Mouse (Mus musculus) testis, postnatal 10 days (tissue): ENCODE results near the gene Spag8.
A peak's percentile ranks its signal among the peaks of the same experiment; 100 is the strongest.

Experiments
- DNase-seq: peaks from one replicate; pipeline ENCODE4 v3.0.0; 2021; ENCODE audit warnings: low spot score

Gene Spag8

GRCm38 (mm10) chr4:43653161-43654015, at the start of gene Spag8:
TSS of gene Spag8 (minus strand) at chr4:43653594.
- no peak for DNase-seq

DNA sequence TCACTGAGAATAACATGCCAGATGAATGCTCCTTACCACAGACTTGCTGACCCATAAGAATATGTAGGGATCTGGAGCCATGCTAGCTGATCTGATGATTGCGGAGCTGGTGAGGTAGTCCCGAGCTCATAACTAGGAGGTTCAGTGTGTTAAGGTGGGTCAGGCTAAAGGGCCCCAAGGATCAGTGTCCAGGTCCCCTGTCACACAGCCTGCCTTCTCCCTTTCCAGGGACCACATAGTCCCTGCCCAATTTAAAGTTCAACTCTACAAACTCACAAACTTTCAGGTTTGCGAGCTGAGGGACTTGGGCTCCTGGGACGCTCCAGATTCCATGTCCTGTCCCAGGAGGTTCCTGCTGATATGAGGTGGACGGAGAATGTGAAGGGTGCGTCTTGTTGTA, 47.3 kb upstream of the Spag8 start, which contains the start of gene Olfr70:
Gene Olfr70 (minus strand): TSS at position 101 of the 400 bp plus-strand sequence.
- DNase-seq = no peak

- no peak for DNase-seq
Measured at GRCm38 (mm10) chr4:43696561-43696960, 43.2 kb upstream of the Spag8 start.

DNA sequence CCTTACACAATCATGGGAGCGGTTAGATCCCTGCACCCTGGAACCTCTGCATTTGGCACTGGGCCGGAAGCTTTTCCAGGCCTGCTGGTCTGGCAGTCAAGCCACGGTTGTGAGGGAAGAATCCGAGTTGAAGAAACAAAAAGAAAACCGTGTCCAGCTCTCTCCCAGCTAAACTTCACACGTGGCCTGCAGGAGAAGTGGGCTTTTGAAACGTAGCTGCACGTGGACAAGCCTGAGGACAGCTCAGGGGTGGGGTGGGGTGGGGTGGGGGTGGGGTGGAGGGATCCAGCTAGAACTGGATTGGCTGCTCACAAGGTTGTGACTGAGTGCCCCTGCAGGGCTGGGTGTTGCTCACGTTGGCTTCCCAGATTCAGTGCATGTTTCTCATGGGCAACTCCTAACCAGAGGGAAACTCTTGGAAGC, 41.9 kb upstream of the Spag8 start:
- DNase-seq = no peak

DNA sequence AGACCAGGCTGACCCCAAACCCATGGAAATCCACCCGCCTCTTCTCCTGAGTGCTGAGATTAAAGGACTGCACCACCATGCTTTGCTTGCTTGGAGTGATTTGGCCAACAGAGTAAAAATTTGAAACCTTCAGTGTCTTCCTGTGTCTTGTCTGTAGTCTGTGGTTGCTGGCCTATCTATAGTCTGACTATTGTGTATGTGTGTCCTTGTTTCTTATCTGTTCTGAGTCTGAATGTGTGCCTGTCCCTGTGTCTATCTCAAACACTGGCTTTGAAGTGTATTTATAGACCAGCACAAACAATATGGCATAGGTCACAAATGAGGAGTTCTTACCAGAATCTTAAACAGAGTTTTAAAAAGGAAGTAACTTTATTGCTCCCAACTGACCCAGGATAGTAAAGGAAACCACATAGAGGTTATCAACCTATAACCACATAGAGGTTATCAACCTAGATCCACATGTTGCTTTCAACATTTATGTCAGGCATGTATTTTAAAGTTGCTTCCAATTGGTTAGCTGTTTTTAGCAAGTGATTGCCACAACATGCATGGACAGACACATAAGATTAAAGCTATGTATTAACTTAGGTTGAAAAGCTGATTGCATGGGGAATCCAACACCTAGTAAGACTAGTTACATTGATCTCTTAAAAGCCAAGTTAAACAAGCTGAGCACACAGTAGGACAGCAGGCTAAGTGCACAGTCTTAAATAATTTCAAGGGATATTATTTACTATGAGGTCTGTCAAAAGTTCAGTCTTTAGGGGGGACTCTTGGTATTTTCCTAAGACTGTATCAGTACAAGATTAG, 41.2 kb upstream of the Spag8 start:
- no peak for DNase-seq

DNA sequence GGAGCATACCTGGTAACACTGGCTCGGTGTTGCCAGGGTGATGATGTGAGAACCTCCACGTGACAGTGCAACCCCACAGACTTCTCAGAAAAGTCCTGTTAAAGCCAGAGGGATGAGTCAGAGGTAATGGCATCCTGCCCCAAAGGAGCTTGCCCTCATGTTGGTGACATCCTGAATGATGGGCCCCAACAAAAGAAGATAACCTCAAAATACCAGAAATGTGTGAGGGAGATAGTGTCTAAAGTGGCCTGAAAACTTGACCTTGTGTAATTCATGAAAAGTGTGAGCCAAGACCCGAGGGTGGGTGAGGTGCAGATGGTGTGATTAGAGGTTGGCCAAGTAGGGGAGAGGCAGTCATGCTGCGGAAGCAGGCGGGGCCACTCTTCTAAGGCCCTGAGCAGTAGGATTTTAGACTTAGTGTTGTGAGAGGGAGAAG, 40.4 kb upstream of the Spag8 start:
- no peak for DNase-seq

- DNase-seq = no peak
Measured at GRCm38 (mm10) chr4:43691026-43691425, 37.6 kb upstream of the Spag8 start.

DNA sequence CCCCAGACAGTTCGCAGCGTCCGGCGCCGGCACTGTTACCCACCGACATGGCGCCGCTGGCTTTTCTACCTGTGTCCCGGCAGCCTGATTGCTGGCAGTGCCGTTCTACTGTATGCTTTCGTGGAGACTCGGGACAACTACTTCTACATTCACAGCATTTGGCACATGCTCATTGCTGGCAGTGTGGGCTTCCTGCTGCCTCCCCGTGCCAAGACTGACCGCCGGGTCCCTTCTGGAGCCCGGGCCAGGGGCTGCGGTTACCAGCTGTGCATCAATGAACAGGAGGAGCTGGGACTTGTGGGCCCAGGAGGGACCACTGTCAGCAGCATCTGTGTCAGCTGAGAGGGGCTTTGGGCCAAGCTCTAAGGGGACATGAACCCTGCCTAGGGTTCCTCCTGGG, 36.6 kb upstream of the Spag8 start:
- DNase-seq = no peak

GRCm38 (mm10) chr4:43679416-43680043, 26.1 kb upstream of the Spag8 start:
- DNase-seq = no peak

- no peak for DNase-seq
Measured at GRCm38 (mm10) chr4:43678541-43678940, 25.1 kb upstream of the Spag8 start.

DNA sequence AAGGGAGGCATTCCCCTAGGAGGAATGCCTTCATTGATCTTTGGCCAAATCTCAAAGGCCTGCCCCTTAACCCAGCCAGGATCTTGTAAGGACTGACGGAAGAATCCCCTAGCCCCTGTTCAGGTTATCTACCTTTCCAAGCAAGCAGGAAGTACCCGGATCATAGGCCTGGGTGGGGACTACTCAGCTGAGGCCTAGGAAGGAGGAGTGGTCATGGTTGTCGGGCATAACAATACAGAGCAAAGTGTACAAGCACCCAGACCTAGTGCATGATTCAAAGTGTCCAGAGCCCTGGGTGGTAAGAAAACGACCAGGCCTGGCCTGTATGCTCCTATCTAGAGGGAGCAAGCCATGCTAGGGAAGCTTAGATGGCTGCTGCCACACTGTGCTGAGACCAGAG, 22.2 kb upstream of the Spag8 start:
- DNase-seq = no peak

DNA sequence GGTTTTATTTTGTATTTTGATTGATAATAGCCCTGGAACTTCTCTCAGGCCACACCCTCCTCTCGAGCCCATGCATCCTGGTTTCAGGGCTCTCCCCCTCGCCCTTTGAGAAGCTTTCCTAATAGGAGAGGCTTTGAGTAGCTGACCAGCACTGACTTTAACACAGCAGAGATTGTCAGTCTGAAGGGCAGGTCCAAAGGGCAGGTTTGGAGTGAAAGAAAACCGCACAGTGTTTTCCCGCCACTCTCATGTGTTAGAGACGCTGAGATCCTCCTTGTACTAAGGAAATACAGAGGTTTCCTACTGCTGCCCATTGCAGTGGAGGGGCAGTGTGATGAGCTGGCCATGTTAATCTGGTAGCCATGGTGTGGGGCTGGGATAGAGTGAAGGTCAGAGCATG, 21.6 kb upstream of the Spag8 start:
- no peak for DNase-seq

DNA sequence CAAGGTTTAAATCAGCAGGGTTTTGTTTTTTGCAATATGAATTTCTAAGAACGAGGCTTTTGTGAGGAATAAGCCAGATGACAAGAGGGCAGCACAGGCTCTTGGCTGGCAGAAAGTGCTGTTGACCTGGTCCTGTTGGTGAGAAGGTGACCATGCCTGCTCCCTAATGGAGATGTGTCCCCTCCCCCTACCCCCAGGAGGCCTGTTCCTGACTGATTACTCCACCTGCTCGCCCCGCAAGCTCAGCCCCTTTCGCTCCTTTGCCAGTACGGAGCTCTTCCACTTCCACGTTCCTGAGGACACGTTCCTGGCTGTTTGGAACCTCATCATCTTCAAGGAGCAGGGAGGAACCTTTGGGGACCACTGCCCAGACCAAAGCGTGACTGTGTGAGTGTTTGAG, 20.3 kb upstream of the Spag8 start:
- no peak for DNase-seq

- DNase-seq = peak; percentile 96
Measured at GRCm38 (mm10) chr4:43672070-43672469, 18.7 kb upstream of the Spag8 start.

DNA sequence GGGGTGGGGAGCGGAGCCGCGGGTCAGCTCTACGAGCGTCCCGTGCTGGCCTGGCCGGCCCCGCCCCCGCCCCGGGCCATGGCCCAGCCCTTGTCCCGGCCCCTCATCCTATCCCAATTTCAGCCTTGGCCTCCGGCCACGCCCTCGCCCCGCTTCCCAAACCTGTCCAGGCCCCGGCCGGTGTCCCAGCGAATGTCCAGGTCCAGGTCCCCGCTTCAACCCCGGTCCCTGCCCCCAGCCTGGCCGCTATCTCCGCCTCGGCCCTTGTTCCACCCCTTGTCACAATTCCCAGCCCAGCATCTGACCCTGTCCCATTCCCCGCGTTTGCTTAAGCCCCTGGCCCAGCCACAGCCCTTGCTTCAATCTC, 16.0 kb upstream of the Spag8 start:
- peak; percentile 83 for DNase-seq

- peak; percentile 94 for DNase-seq
Measured at GRCm38 (mm10) chr4:43668782-43669427, 15.5 kb upstream of the Spag8 start, which contains the start of the genes Tmem8b and Fam221b. TSS of gene Tmem8b (plus strand) at chr4:43668971. TSS of gene Fam221b (minus strand) at chr4:43669145.

DNA sequence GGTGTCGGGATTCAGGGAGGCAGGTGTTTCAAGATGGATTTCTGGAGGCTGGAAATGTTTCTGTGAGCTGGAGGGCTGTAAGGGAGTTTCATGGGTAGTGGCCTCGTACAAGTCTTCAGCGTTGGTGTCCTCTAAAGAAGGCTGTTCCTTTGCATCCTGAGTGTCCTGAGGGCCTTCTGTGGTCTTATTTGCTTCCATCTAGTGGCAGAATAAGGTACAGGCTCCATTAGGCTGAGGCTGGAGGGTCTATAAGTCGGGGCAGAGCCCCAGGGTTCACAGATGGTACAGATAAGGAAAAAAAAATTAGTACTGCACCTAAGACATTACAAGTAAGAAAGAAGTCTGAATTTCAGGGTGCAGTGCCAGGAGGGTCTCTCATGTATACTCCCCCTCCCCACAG, 13.0 kb upstream of the Spag8 start:
- DNase-seq = no peak

DNA sequence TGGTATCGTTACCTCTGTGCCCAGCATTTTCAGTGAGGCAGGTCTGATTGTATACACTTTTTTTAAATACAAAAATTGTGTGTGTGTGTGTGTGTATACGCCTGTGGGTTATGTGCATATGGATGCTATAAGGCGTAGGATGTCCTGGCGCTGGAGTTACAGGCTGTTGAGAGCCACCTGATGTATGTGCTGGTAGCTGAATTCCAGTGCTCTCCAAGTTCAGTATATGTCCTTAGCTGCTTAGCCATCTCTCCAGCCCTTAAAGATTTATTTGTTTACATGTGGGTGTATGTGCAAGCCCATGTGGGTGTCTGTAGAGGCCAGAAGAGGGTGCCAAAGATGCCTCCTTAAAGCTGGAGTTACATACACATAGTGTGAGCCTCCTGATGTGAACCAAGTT, 3.8 kb upstream of the Spag8 start:
- DNase-seq = no peak

GRCm38 (mm10) chr4:43656339-43657109, 3.1 kb upstream of the Spag8 start, which contains the start of gene Hint2:
TSS of gene Hint2 (minus strand) at chr4:43656466.
- peak; percentile 94 for DNase-seq

GRCm38 (mm10) chr4:43655656-43656338, 2.4 kb upstream of the Spag8 start:
- DNase-seq = no peak
